Mouse (Mus musculus) stomach, postnatal 0 days (tissue): ENCODE results near the gene Ezh1. TPM values are rescaled to one million over a fixed set of nuclear protein-coding genes. Genes with fewer than 3 reads are reported as not detected.

ENCODE experiments used
- ATAC-seq: fragments of 200-750 bp; cut with Nextera tagmentation; 2 replicates; pipeline ENCODE4 v1.8.0; 2017; ENCODE audit not compliant: low FRiP score, low TSS enrichment
- DNase-seq: peaks from one replicate; pipeline ENCODE4 v3.0.0-alpha.2; 2016; ENCODE audit warnings: low spot score
- H3K27ac ChIP-seq: fragments of 300-500 bp; sonication (generic); replicated peaks from 2 replicates; pipeline ENCODE4 v1.5.1; 2014; ENCODE audit warnings: mild to moderate bottlenecking, control low read depth
- H3K27me3 ChIP-seq: fragments of 300-500 bp; sonication (generic); 2 replicates; pipeline ENCODE4 v1.6.1; 2014; ENCODE audit warnings: low read length; ENCODE audit not compliant: control insufficient read depth, insufficient read depth
- H3K36me3 ChIP-seq: fragments of 300-500 bp; sonication (generic); 2 replicates; pipeline ENCODE4 v1.6.1; 2014; ENCODE audit warnings: low read length, mixed read lengths; ENCODE audit not compliant: control insufficient read depth, insufficient read depth
- H3K4me1 ChIP-seq: fragments of 300-500 bp; sonication (generic); replicated peaks from 2 replicates; pipeline ENCODE4 v1.6.1; 2014; ENCODE audit warnings: antibody characterized with exemption; ENCODE audit not compliant: control insufficient read depth, insufficient read depth
- H3K4me2 ChIP-seq: fragments of 300-500 bp; sonication (generic); replicated peaks from 2 replicates; pipeline ENCODE4 v1.6.1; 2014; ENCODE audit warnings: low read depth, mild to moderate bottlenecking, control low read depth, moderate library complexity
- H3K4me3 ChIP-seq: fragments of 300-500 bp; sonication (generic); 2 replicates; pipeline ENCODE4 v1.5.1; 2014; ENCODE audit warnings: low read depth, low read length, control low read depth
- H3K9ac ChIP-seq: fragments of 300-500 bp; sonication (generic); 2 replicates; pipeline ENCODE4 v1.6.1; 2014; ENCODE audit warnings: mild to moderate bottlenecking, low read length, control low read depth, mixed read lengths
- H3K9me3 ChIP-seq: fragments of 300-500 bp; sonication (generic); 2 replicates; pipeline ENCODE4 v1.6.1; 2016; ENCODE audit warnings: low read length; ENCODE audit not compliant: control insufficient read depth
- CTCF ChIP-seq: IDR thresholded peaks from 2 replicates; pipeline ENCODE4 v1.5.1; 2016; ENCODE audit warnings: antibody characterized with exemption, low read depth, mild to moderate bottlenecking, moderate library complexity
- EP300 ChIP-seq: optimal IDR thresholded peaks from 2 replicates; pipeline ENCODE3; 2016; ENCODE audit warnings: antibody characterized with exemption
- WGBS: fragments of 180-500 bp; shearing (Covaris S2); extraction: QIAGEN DNeasy Blood & Tissue Kit; methylation state at CpG from one replicate; pipeline ENCODE4 v1.1.7; 2014; 5-methylcytosine and 5-hydroxymethylcytosine counted together
- polyA plus RNA-seq: library from polyadenylated mRNA; unstranded; fragments of >200 nt; fragmentation: Nextera tagmentation; extraction: Ambion mirVana; gene quantifications from 2 replicates; pipeline ENCODE4 v1.2.1, GENCODE M21; 2015

The Ezh1 gene
- polyA plus RNA-seq, 1 experiment from 2014 or later, result 8.1 TPM

- Histone ChIP-seq H3K4me1 (peaks cover 3% of the 10 kb centered on the region), H3K4me3 (no peak overlapping the region), H3K9me3 (no peaks in the 10 kb centered on the region), H3K36me3 (peaks cover 38% of the 10 kb centered on the region), H3K4me2 (peak overlapping the region; percentile 80; the same call in 1 of the 2 replicates), H3K27ac (0 out of 2 replicates have a peak overlapping the region, but pooled peaks have one; percentile 8), H3K9ac (peak overlapping the region; percentile 8; the same call in 1 of the 2 replicates), H3K27me3 (no peaks in the 10 kb centered on the region)
- ATAC-seq (no peak), DNase-seq (no peak)
- 79% methylated on average over 19 of the region's 19 CpGs for WGBS
- no peak for TF ChIP-seq CTCF
- no peak for TF ChIP-seq EP300
Observed at GRCm38 (mm10) chr11:101167211-101167962, 58.9 kb downstream of the Ezh1 start.

DNA sequence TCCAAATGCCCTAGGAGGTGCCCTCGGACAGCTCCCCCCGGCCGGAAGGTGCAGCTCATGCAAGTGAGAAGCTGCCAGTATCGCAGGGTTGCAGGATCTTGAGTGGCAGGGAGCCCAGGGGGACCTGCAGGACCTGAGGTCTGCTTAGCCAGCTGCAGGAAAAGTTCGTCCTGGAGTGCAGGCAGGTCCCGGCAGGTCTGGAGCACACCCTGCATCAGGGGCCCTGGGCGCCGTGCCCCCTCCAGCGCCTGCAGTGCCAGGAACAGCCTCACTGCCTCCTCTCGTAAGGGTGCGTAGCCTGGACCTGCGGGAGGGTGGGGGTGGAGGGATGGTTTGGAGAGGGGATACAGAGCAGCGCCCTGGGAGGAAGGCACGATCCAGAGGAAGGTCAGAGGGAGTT lies 59.9 kb downstream of the Ezh1 start:
- ATAC-seq, result no peak
- H3K9me3 ChIP-seq, result no peaks in the 10 kb centered on the region
- no peak overlapping the region for H3K4me3 ChIP-seq
- 75% methylated on average over 14 of the region's 14 CpGs for WGBS
- no peak for DNase-seq
- no peaks in the 10 kb centered on the region for H3K27me3 ChIP-seq
- peaks cover 45% of the 10 kb centered on the region for H3K36me3 ChIP-seq
- no peak overlapping the region for H3K4me2 ChIP-seq
- no peak overlapping the region for H3K9ac ChIP-seq
- peak overlapping the region; percentile 36; the same call in 1 of the 2 replicates for H3K27ac ChIP-seq
- TF ChIP-seq EP300 (no peak), CTCF (no peak)
- H3K4me1 ChIP-seq, result peaks cover 3% of the 10 kb centered on the region

DNA sequence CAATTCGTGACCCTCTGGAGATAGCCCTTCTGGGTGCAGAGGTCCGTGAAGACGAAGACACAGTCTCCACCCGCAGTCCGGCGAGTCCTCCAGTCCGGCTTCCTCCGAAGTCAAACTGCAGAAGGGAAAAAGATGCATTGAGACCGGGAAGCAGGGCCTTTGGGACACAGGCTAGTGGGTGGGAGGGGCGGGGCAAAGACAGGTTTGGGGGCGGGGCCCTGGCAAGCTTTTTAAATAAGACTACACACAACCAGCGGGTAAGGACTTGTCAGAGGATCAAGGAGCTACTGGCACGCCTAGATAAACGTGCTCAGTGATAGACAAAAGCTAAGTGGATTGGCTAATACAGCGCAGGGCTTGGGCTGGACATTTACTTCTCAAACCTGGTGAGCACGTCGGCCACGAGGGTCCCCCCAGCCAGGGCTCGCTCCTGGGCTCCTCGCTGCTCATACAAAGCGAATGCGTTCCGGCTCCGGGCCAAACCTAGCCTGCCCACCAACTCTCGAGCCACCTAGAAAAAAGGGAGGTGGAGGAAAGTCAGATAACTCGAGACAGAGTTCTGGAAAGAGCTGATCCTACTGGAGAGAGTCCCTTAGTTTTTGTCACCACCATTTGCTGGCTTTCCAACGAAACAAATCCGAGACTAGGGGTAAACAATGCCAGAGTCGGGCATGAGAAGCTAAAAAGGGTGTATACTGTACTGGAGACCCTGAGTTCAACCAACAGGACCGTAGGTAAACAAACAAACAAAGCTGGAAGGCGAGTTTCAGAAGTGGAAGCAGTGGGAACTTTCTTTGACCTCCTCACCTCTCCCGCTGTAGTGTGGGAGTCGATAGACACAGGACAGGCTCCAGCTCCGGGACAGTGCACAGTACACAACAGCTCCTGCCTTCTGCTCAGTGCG lies 61.3 kb downstream of the Ezh1 start:
- Histone ChIP-seq H3K4me2 (peak overlapping the region; percentile 42), H3K27me3 (no peaks in the 10 kb centered on the region), H3K36me3 (peaks cover 45% of the 10 kb centered on the region), H3K27ac (peak overlapping the region; percentile 81), H3K9ac (no peak overlapping the region), H3K4me3 (0 out of 2 replicates have a peak overlapping the region, but pooled peaks have one; percentile 23), H3K9me3 (no peaks in the 10 kb centered on the region), H3K4me1 (peaks cover 3% of the 10 kb centered on the region)
- ATAC-seq (0 out of 2 replicates have a peak, but pooled peaks have one; percentile 22), DNase-seq (peak; percentile 68)
- 46% methylated on average over 35 of the region's 35 CpGs for WGBS
- TF ChIP-seq EP300 (no peak), CTCF (no peak)

GRCm38 (mm10) chr11:101164351-101164665 lies 62.0 kb downstream of the Ezh1 start:
- Histone ChIP-seq H3K27ac (0 out of 2 replicates have a peak overlapping the region, but pooled peaks have one; percentile 8), H3K9me3 (no peaks in the 10 kb centered on the region), H3K36me3 (peaks cover 45% of the 10 kb centered on the region), H3K4me2 (peak overlapping the region; percentile 42), H3K27me3 (no peaks in the 10 kb centered on the region), H3K9ac (no peak overlapping the region), H3K4me3 (peak overlapping the region; percentile 23; the same call in 1 of the 2 replicates), H3K4me1 (peaks cover 1% of the 10 kb centered on the region)
- 48% methylated on average over 21 of the region's 21 CpGs for WGBS
- ATAC-seq (no peak), DNase-seq (no peak)
- TF ChIP-seq CTCF (no peak), EP300 (no peak)

DNA sequence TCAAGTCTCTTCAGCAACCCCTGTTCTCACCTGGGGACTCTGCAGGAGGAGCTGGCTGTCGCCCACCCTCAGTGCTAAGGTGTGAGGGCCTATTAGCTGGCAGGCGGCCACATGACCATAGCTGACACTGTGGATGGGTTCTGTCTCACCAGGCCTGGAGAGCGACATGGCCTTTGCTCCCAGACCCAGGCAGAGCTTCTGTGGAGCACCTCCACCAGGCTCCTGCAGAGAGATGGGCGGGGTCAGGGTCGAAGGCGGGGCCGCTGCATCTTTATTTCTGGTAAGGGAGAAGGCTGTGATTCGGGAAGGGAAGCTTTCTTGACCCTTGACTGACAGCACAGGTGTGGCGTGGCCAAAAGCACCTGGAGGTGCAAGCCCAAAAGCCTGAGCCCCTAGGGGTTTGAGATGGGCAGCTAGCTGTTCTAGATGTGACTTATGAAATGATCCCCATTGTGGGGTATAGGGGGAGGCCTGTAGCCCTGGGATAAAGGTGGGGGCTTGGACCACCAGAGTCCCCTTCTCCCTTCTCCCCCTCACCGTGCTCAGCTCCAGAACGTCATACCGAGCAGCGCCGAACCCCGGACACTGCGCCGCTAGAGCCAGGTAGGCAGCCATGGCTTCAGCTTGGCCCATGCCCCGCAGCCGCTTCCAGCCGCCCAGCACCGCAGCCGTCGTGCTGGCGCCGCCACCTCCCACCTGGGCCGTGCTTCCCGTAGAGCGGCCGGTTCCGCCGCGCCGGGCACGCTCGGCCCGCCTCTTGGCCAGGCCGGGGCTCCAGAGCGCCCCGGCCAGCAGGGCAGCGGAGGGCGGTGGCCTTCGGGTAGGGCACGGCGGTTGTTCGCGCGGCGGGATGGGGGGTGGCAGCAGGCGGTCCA lies 62.5 kb downstream of the Ezh1 start:
- TF ChIP-seq CTCF (no peak), EP300 (no peak)
- no peaks in the 10 kb centered on the region; the same call in 1 of the 2 replicates for H3K4me1 ChIP-seq
- H3K9ac ChIP-seq, result no peak overlapping the region
- H3K27me3 ChIP-seq, result no peaks in the 10 kb centered on the region
- peak overlapping the region; percentile 35; the same call in 1 of the 2 replicates for H3K27ac ChIP-seq
- 54% methylated on average over 48 of the region's 49 CpGs for WGBS
- H3K4me3 ChIP-seq, result peak overlapping the region; percentile 23; the same call in 1 of the 2 replicates
- H3K36me3 ChIP-seq, result peaks cover 45% of the 10 kb centered on the region
- no peaks in the 10 kb centered on the region for H3K9me3 ChIP-seq
- H3K4me2 ChIP-seq, result peak overlapping the region; percentile 42
- DNase-seq, result no peak
- no peak for ATAC-seq
